Mouse (Mus musculus) left cerebral cortex, adult 18-20 months (tissue): ENCODE measurements around the gene Sparc. TPM values are rescaled to one million over a fixed set of nuclear protein-coding genes. Genes with fewer than 3 reads are reported as not detected.
"Not testable (repeated sequence)": the region's sequence is repeated elsewhere in the genome, so short reads cannot be mapped to it uniquely, and the experiment has no call there.

Source experiments
- DNase-seq, 2 experiments: peaks; one replicate each; pipeline ENCODE4 v3.0.0; 2021 to 2022; ENCODE audit warnings: low spot score in 2 of 2, mixed read lengths in 1 of 2
- total RNA-seq, 2 experiments: library from RNA; stranded (reverse); gene quantifications; 2 replicates each; pipeline ENCODE4 v1.2.3; 2021

The Sparc gene
- total RNA-seq, 2 experiments from 2014 or later = 174 to 202 TPM

GRCm38 (mm10) chr11:55439718-55440117 lies 16.7 kb upstream of the Sparc start:
- DNase-seq = no peak

GRCm38 (mm10) chr11:55438031-55438430 lies 15.0 kb upstream of the Sparc start:
- DNase-seq = peak in 1 of 2 experiments; percentile 26

GRCm38 (mm10) chr11:55436089-55436488 lies 13.1 kb upstream of the Sparc start:
- DNase-seq = no peak

GRCm38 (mm10) chr11:55432981-55433380 lies 10.0 kb upstream of the Sparc start:
- no peak for DNase-seq

- DNase-seq = no peak
Measured at GRCm38 (mm10) chr11:55429973-55430372, 7.0 kb upstream of the Sparc start.

GRCm38 (mm10) chr11:55428186-55429012 lies 5.4 kb upstream of the Sparc start:
- DNase-seq = no peak

- no peak for DNase-seq
Measured at GRCm38 (mm10) chr11:55424746-55425360, 1.9 kb upstream of the Sparc start.

GRCm38 (mm10) chr11:55423756-55424155 lies 773 bp upstream of the Sparc start:
- DNase-seq = no peak

GRCm38 (mm10) chr11:55419678-55420307 lies 3.2 kb downstream of the Sparc start:
- no peak for DNase-seq

- peak; percentile 17 to 25 for DNase-seq
Measured at GRCm38 (mm10) chr11:55419296-55419677, 3.7 kb downstream of the Sparc start.

- no peak for DNase-seq
Measured at GRCm38 (mm10) chr11:55418704-55419061, 4.3 kb downstream of the Sparc start.

- DNase-seq = no peak
Measured at GRCm38 (mm10) chr11:55417898-55418703, 4.9 kb downstream of the Sparc start.

GRCm38 (mm10) chr11:55416609-55417265 lies 6.2 kb downstream of the Sparc start:
- DNase-seq = no peak

- not testable (repeated sequence) for DNase-seq
Measured at GRCm38 (mm10) chr11:55415731-55416130, 7.3 kb downstream of the Sparc start.

GRCm38 (mm10) chr11:55415036-55415704 lies 7.8 kb downstream of the Sparc start:
- no peak for DNase-seq

GRCm38 (mm10) chr11:55414314-55414713 lies 8.7 kb downstream of the Sparc start:
- DNase-seq = no peak

- no peak for DNase-seq
Measured at GRCm38 (mm10) chr11:55413416-55413796, 9.6 kb downstream of the Sparc start.

- no peak for DNase-seq
Measured at GRCm38 (mm10) chr11:55412680-55413415, 10.1 kb downstream of the Sparc start.

GRCm38 (mm10) chr11:55412034-55412433 lies 10.9 kb downstream of the Sparc start:
- no peak for DNase-seq

- no peak for DNase-seq
Measured at GRCm38 (mm10) chr11:55410502-55410901, 12.5 kb downstream of the Sparc start.
